Mouse (Mus musculus) erythroblast, embryonic 14.5 days (primary cell): ENCODE data around the gene Elmo3. TPM values are rescaled to one million over a fixed set of nuclear protein-coding genes. Genes with fewer than 3 reads are reported as not detected.

Experiments used
- H3K27me3 ChIP-seq: 2 replicates; pipeline ENCODE4 v1.6.1; 2012; ENCODE audit warnings: inconsistent platforms; ENCODE audit not compliant: control insufficient read depth
- H3K36me3 ChIP-seq: 2 replicates; pipeline ENCODE4 v1.6.1; 2012; ENCODE audit warnings: mild to moderate bottlenecking, inconsistent platforms; ENCODE audit not compliant: control insufficient read depth
- H3K4me1 ChIP-seq: 2 replicates; pipeline ENCODE4 v1.6.1; 2012; ENCODE audit warnings: inconsistent platforms; ENCODE audit not compliant: control insufficient read depth
- H3K4me3 ChIP-seq: replicated peaks from 2 replicates; pipeline ENCODE3; 2012; ENCODE audit warnings: moderate library complexity, mild to moderate bottlenecking, inconsistent platforms
- H3K9me3 ChIP-seq: 2 replicates; pipeline ENCODE4 v1.6.1; 2012; ENCODE audit warnings: low read length, inconsistent platforms, mixed read lengths; ENCODE audit not compliant: control insufficient read depth
- GATA1 ChIP-seq: IDR thresholded peaks from 2 replicates; pipeline ENCODE4 v1.6.1; 2012; ENCODE audit warnings: low read length, inconsistent platforms, mixed read lengths
- TAL1 ChIP-seq: IDR thresholded peaks from 3 replicates; pipeline ENCODE4 v1.6.1; 2012; ENCODE audit warnings: low read length, inconsistent platforms, mixed read lengths
- polyA plus RNA-seq: library from polyadenylated mRNA; stranded (reverse); fragments of >175 nt; gene quantifications from 2 replicates; pipeline ENCODE4 v1.2.3, GENCODE M21; 2012

The Elmo3 gene
- polyA plus RNA-seq, 1 experiment: 0.97 TPM

DNA sequence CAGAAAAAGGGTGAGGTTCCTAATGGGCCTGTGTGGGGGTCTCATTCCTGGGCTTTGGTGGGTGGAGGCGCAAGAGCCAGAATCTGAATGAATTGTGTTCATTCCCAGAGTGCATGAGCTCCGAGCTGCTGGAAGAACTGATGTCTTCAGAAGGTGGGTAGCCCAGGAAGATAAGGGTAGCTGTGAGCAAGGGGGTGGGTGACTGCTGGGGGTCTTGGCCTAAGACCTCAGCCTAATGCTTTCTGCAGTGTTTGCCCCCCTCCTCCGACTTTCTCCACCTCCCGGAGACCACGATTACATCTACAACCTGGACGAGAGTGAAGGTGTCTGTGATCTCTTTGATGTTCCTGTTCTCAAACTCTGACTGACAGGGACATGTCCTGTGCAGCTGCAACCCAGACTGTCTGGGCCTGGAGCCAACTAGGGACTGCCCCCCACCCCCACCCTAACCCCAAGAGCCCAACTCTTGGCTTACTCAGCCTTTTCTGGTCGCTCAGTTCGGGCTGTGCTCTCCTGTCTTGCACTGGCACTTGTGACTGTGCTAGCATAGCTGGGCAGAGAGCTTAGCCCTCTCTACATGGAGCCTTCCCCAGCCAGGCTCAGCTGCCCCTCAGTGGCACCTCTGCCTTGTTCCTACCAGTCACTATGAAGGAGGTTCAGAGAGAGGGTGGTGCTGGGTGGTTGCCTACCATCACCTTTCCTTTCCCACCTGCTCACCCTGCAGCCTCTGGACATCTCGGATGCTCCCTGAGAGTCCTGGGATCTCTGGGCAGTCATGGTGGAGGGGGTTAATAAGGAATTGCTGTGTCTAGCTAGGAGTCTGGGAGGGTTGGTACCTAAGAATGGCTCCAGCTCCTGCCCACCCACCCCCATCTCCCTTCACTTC lies 833 bp upstream of the Elmo3 start:
- H3K4me3 ChIP-seq: peak overlapping the region; percentile 27
- peaks cover 100% of the 10 kb centered on the region for H3K36me3 ChIP-seq
- no peak for TF ChIP-seq TAL1
- no peak for TF ChIP-seq GATA1
- H3K9me3 ChIP-seq: no peaks in the 10 kb centered on the region
- no peaks in the 10 kb centered on the region for H3K27me3 ChIP-seq
- H3K4me1 ChIP-seq: peaks cover 80% of the 10 kb centered on the region

- Histone ChIP-seq H3K27me3 (no peaks in the 10 kb centered on the region), H3K4me1 (peaks cover 73% of the 10 kb centered on the region), H3K36me3 (peaks cover 100% of the 10 kb centered on the region), H3K4me3 (no peak overlapping the region), H3K9me3 (peaks cover 1% of the 10 kb centered on the region)
- TF ChIP-seq GATA1 (no peak), TAL1 (no peak)
These were observed 818 bp downstream of the Elmo3 start for GRCm38 (mm10) chr8:105306146-105306691.

DNA sequence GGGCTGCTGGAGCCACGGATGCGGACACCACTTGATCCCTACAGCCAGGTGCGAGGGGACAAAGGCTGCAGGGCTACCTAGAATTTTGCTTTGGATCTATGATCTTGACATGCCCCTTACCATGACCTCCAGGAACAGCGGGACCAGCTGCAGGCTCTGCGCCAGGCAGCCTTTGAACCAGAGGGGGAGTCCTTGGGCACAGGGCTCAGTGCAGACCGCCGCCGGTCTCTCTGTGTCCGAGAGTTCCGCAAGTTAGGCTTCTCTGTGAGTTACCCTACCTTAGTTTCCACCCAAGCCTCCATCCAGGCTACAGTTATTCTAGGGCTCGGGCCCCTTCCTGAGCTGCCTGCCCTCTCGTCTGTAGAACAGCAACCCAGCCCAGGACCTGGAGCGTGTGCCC lies 2.3 kb downstream of the Elmo3 start:
- TF ChIP-seq TAL1 (no peak), GATA1 (no peak)
- H3K36me3 ChIP-seq: peaks cover 100% of the 10 kb centered on the region
- H3K4me1 ChIP-seq: peaks cover 75% of the 10 kb centered on the region
- peaks cover 3% of the 10 kb centered on the region for H3K9me3 ChIP-seq
- H3K4me3 ChIP-seq: no peak overlapping the region
- H3K27me3 ChIP-seq: no peaks in the 10 kb centered on the region

GRCm38 (mm10) chr8:105308428-105308827 lies 3.0 kb downstream of the Elmo3 start:
- TF ChIP-seq TAL1 (no peak), GATA1 (no peak)
- Histone ChIP-seq H3K4me1 (peaks cover 75% of the 10 kb centered on the region), H3K36me3 (peaks cover 100% of the 10 kb centered on the region), H3K9me3 (peaks cover 3% of the 10 kb centered on the region), H3K4me3 (no peak overlapping the region), H3K27me3 (no peaks in the 10 kb centered on the region)

- H3K36me3 ChIP-seq: peaks cover 100% of the 10 kb centered on the region
- H3K9me3 ChIP-seq: peaks cover 3% of the 10 kb centered on the region
- no peak overlapping the region for H3K4me3 ChIP-seq
- H3K27me3 ChIP-seq: no peaks in the 10 kb centered on the region
- peaks cover 75% of the 10 kb centered on the region for H3K4me1 ChIP-seq
- TF ChIP-seq GATA1: no peak
- TF ChIP-seq TAL1: no peak
These were observed 3.9 kb downstream of the Elmo3 start for GRCm38 (mm10) chr8:105309142-105309847.

- Histone ChIP-seq H3K36me3 (peaks cover 100% of the 10 kb centered on the region), H3K4me3 (no peak overlapping the region), H3K27me3 (no peaks in the 10 kb centered on the region), H3K4me1 (peaks cover 75% of the 10 kb centered on the region), H3K9me3 (peaks cover 3% of the 10 kb centered on the region)
- TF ChIP-seq GATA1: no peak
These were observed 4.7 kb downstream of the Elmo3 start for GRCm38 (mm10) chr8:105310118-105310517.

- Histone ChIP-seq H3K27me3 (no peaks in the 10 kb centered on the region), H3K9me3 (peaks cover 3% of the 10 kb centered on the region), H3K4me3 (no peak overlapping the region), H3K4me1 (peaks cover 71% of the 10 kb centered on the region), H3K36me3 (peaks cover 100% of the 10 kb centered on the region)
- peak; percentile 32; the same call in 1 of the 2 replicates for TF ChIP-seq GATA1
- TF ChIP-seq TAL1: peak; percentile 47; the same call in 2 of the 3 replicates
These were observed 6.3 kb downstream of the Elmo3 start for GRCm38 (mm10) chr8:105311718-105312117.

DNA sequence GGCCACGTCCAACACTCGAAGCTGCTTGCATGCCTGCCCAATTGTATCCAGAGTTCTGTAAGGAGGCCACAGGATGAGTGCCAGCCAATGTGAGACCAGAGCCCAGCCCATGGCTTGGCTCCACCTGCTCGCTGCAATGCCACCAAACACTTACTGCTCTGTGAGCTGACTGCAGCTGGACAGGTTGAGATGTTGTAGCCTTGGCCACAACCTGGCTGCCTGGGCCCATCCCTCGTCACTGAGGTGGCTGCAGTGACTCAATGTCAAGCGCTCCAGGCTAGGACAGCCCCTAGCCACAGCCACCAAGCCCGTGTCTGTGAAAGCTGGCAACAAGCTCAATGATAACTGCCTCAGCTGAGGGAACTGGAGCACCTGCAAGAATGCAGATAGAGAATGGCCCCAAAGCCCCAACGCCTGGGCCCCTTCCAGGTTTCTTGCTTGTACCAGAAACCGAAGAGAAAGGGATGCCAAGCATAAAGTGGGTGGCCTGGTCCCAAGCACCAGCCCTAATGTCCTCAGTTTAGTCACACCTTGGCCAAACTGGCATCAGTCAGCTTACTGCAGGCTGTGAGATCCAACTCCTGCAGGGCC lies 7.6 kb downstream of the Elmo3 start:
- TF ChIP-seq TAL1 (no peak), GATA1 (no peak)
- Histone ChIP-seq H3K4me3 (peak overlapping the region; percentile 16), H3K4me1 (peaks cover 77% of the 10 kb centered on the region), H3K27me3 (no peaks in the 10 kb centered on the region), H3K9me3 (peaks cover 3% of the 10 kb centered on the region), H3K36me3 (peaks cover 100% of the 10 kb centered on the region)
